Mouse (Mus musculus) c-Kit-negative CD71-positive TER-119-positive erythroid progenitor cells, embryonic 14.5 days (primary cell): ENCODE data around the gene Arhgef28.

Experiments
- DNase-seq: peaks from one replicate; pipeline ENCODE4 v3.0.0-alpha.2; 2013; ENCODE audit warnings: low read depth, low spot score

Arhgef28 gene

GRCm38 (mm10) chr13:98183157-98183878 lies 22.9 kb downstream of the Arhgef28 start:
- no peak for DNase-seq

- DNase-seq, result no peak
Measured at GRCm38 (mm10) chr13:98182330-98182729, 23.9 kb downstream of the Arhgef28 start.

GRCm38 (mm10) chr13:98180636-98181035 lies 25.6 kb downstream of the Arhgef28 start:
- no peak for DNase-seq

- DNase-seq, result no peak
Measured at GRCm38 (mm10) chr13:98175323-98176007, 30.8 kb downstream of the Arhgef28 start.

GRCm38 (mm10) chr13:98173008-98173407 lies 33.2 kb downstream of the Arhgef28 start:
- DNase-seq, result no peak

- DNase-seq, result no peak
Measured at GRCm38 (mm10) chr13:98172365-98172764, 33.9 kb downstream of the Arhgef28 start.

- DNase-seq, result no peak
Measured at GRCm38 (mm10) chr13:98171706-98172105, 34.5 kb downstream of the Arhgef28 start.

GRCm38 (mm10) chr13:98171257-98171656 lies 35.0 kb downstream of the Arhgef28 start:
- DNase-seq, result no peak

GRCm38 (mm10) chr13:98164878-98165277 lies 41.4 kb downstream of the Arhgef28 start:
- DNase-seq, result no peak

GRCm38 (mm10) chr13:98161496-98161895 lies 44.7 kb downstream of the Arhgef28 start:
- DNase-seq, result no peak

- no peak for DNase-seq
Measured at GRCm38 (mm10) chr13:98156656-98157055, 49.6 kb downstream of the Arhgef28 start.

- DNase-seq, result no peak
Measured at GRCm38 (mm10) chr13:98152759-98153158, 53.5 kb downstream of the Arhgef28 start.

- DNase-seq, result no peak
Measured at GRCm38 (mm10) chr13:98147532-98147931, 58.7 kb downstream of the Arhgef28 start.

- no peak for DNase-seq
Measured at GRCm38 (mm10) chr13:98146573-98147160, 59.6 kb downstream of the Arhgef28 start.

- no peak for DNase-seq
Measured at GRCm38 (mm10) chr13:98145310-98145709, 60.9 kb downstream of the Arhgef28 start.

GRCm38 (mm10) chr13:98143000-98143399 lies 63.2 kb downstream of the Arhgef28 start:
- no peak for DNase-seq

- no peak for DNase-seq
Measured at GRCm38 (mm10) chr13:98140626-98141025, 65.6 kb downstream of the Arhgef28 start.

GRCm38 (mm10) chr13:98138786-98139185 lies 67.5 kb downstream of the Arhgef28 start:
- no peak for DNase-seq

- no peak for DNase-seq
Measured at GRCm38 (mm10) chr13:98135890-98136555, 70.2 kb downstream of the Arhgef28 start.

- no peak for DNase-seq
Measured at GRCm38 (mm10) chr13:98132951-98133350, 73.3 kb downstream of the Arhgef28 start.

GRCm38 (mm10) chr13:98132264-98132663 lies 74.0 kb downstream of the Arhgef28 start:
- DNase-seq, result no peak

- no peak for DNase-seq
Measured at GRCm38 (mm10) chr13:98125666-98126065, 80.6 kb downstream of the Arhgef28 start.
